Mouse (Mus musculus) forebrain, embryonic 12.5 days (tissue): ENCODE measurements around the gene Zfp866. TPM values are rescaled to one million over a fixed set of nuclear protein-coding genes. Genes with fewer than 3 reads are reported as not detected.

ENCODE experiments used
- ATAC-seq: fragments of 200-750 bp; cut with Nextera tagmentation; 2 replicates; pipeline ENCODE4 v1.8.0; 2017; ENCODE audit warnings: moderate TSS enrichment; ENCODE audit not compliant: low FRiP score
- H3K27ac ChIP-seq: fragments of 300-500 bp; sonication (generic); 2 replicates; pipeline ENCODE4 v1.5.1; 2016; ENCODE audit warnings: mild to moderate bottlenecking
- H3K27me3 ChIP-seq: fragments of 300-500 bp; sonication (generic); 2 replicates; pipeline ENCODE4 v1.6.1; 2016; ENCODE audit warnings: mild to moderate bottlenecking
- H3K36me3 ChIP-seq: fragments of 300-500 bp; sonication (generic); replicated peaks from 2 replicates; pipeline ENCODE4 v1.6.1; 2016; ENCODE audit warnings: mild to moderate bottlenecking
- H3K4me1 ChIP-seq: fragments of 300-500 bp; sonication (generic); 2 replicates; pipeline ENCODE4 v1.6.1; 2016
- H3K4me2 ChIP-seq: fragments of 300-500 bp; sonication (generic); 2 replicates; pipeline ENCODE4 v1.6.1; 2016; ENCODE audit warnings: mild to moderate bottlenecking, moderate library complexity
- H3K4me3 ChIP-seq: fragments of 300-500 bp; sonication (generic); replicated peaks from 2 replicates; pipeline ENCODE4 v1.5.1; 2016; ENCODE audit warnings: mild to moderate bottlenecking
- H3K9ac ChIP-seq: fragments of 300-500 bp; sonication (generic); 2 replicates; pipeline ENCODE4 v1.6.1; 2016; ENCODE audit warnings: mild to moderate bottlenecking
- H3K9me3 ChIP-seq: fragments of 300-500 bp; sonication (generic); 2 replicates; pipeline ENCODE4 v1.6.1; 2016
- WGBS: fragments of 180-500 bp; shearing (Covaris S2); methylation state at CpG from one replicate; pipeline ENCODE4 v1.1.7; 2016; 5-methylcytosine and 5-hydroxymethylcytosine counted together
- polyA plus RNA-seq: library from polyadenylated mRNA; unstranded; fragments of >200 nt; fragmentation: Nextera tagmentation; extraction: Ambion mirVana; gene quantifications from 2 replicates; pipeline ENCODE4 v1.2.1, GENCODE M21; 2016

The Zfp866 gene
- polyA plus RNA-seq, 1 experiment from 2014 or later, result 43.1 TPM

- peaks cover 15% of the 10 kb centered on the region for H3K4me1 ChIP-seq
- no peaks in the 10 kb centered on the region for H3K9me3 ChIP-seq
- H3K27me3 ChIP-seq, result no peaks in the 10 kb centered on the region
- H3K9ac ChIP-seq, result peak within 1 kb of the TSS; percentile 69
- H3K4me3 ChIP-seq, result peak within 1 kb of the TSS; percentile 54
- peaks cover 44% of the 10 kb centered on the region for H3K36me3 ChIP-seq
- WGBS, result 7% methylated on average over 28 of the region's 28 CpGs
- H3K4me2 ChIP-seq, result peak within 1 kb of the TSS; percentile 84
- H3K27ac ChIP-seq, result peak within 1 kb of the TSS; percentile 50
- peak; percentile 78 for ATAC-seq
Measured at GRCm38 (mm10) chr8:69808094-69808863, 17.3 kb upstream of the Zfp866 start, which contains the start of gene Gmip. TSS of gene Gmip (plus strand) at chr8:69808679.

- no peak for ATAC-seq
- H3K9me3 ChIP-seq, result no peaks in the 10 kb centered on the region
- no peak overlapping the region for H3K4me2 ChIP-seq
- no peak overlapping the region for H3K9ac ChIP-seq
- peaks cover 15% of the 10 kb centered on the region for H3K4me1 ChIP-seq
- H3K27me3 ChIP-seq, result no peaks in the 10 kb centered on the region
- WGBS, result 92% methylated on average over 5 of the region's 5 CpGs
- no peak overlapping the region for H3K4me3 ChIP-seq
- H3K27ac ChIP-seq, result no peak overlapping the region
- H3K36me3 ChIP-seq, result peaks cover 55% of the 10 kb centered on the region
Measured at GRCm38 (mm10) chr8:69807236-69807635, 16.3 kb upstream of the Zfp866 start.

GRCm38 (mm10) chr8:69805491-69805890, 14.5 kb upstream of the Zfp866 start:
- 92% methylated on average over 9 of the region's 9 CpGs for WGBS

GRCm38 (mm10) chr8:69805086-69805485, 14.1 kb upstream of the Zfp866 start:
- Histone ChIP-seq H3K27me3 (no peaks in the 10 kb centered on the region), H3K27ac (no peak overlapping the region), H3K9ac (no peak overlapping the region), H3K9me3 (no peaks in the 10 kb centered on the region), H3K36me3 (peaks cover 74% of the 10 kb centered on the region), H3K4me1 (peaks cover 15% of the 10 kb centered on the region), H3K4me2 (no peak overlapping the region), H3K4me3 (no peak overlapping the region)
- 96% methylated on average over 10 of the region's 10 CpGs for WGBS
- no peak for ATAC-seq

More at GRCm38 (mm10) chr8:69805491-69805890, 14.5 kb upstream of the Zfp866 start:
- Histone ChIP-seq H3K9ac (no peak overlapping the region), H3K27me3 (no peaks in the 10 kb centered on the region), H3K36me3 (peaks cover 70% of the 10 kb centered on the region), H3K27ac (no peak overlapping the region), H3K4me3 (no peak overlapping the region), H3K4me2 (no peak overlapping the region), H3K4me1 (peaks cover 15% of the 10 kb centered on the region), H3K9me3 (no peaks in the 10 kb centered on the region)
- ATAC-seq, result no peak

- no peak overlapping the region for H3K9ac ChIP-seq
- 93% methylated on average over 6 of the region's 6 CpGs for WGBS
- H3K4me3 ChIP-seq, result no peak overlapping the region
- H3K9me3 ChIP-seq, result no peaks in the 10 kb centered on the region
- H3K27me3 ChIP-seq, result no peaks in the 10 kb centered on the region
- H3K27ac ChIP-seq, result no peak overlapping the region
- peaks cover 13% of the 10 kb centered on the region for H3K4me1 ChIP-seq
- ATAC-seq, result no peak
- no peak overlapping the region for H3K4me2 ChIP-seq
- H3K36me3 ChIP-seq, result peaks cover 79% of the 10 kb centered on the region
Measured at GRCm38 (mm10) chr8:69804537-69804936, 13.6 kb upstream of the Zfp866 start.

GRCm38 (mm10) chr8:69803366-69803765, 12.4 kb upstream of the Zfp866 start:
- Histone ChIP-seq H3K4me1 (peaks cover 3% of the 10 kb centered on the region), H3K9me3 (no peaks in the 10 kb centered on the region), H3K9ac (no peak overlapping the region), H3K4me2 (no peak overlapping the region), H3K4me3 (no peak overlapping the region), H3K27ac (no peak overlapping the region), H3K27me3 (no peaks in the 10 kb centered on the region), H3K36me3 (peaks cover 91% of the 10 kb centered on the region)
- no peak for ATAC-seq
- 94% methylated on average over 7 of the region's 7 CpGs for WGBS

GRCm38 (mm10) chr8:69802216-69802615, 11.2 kb upstream of the Zfp866 start:
- Histone ChIP-seq H3K27me3 (no peaks in the 10 kb centered on the region), H3K36me3 (peaks cover 96% of the 10 kb centered on the region), H3K4me2 (no peak overlapping the region), H3K4me1 (no peaks in the 10 kb centered on the region), H3K9me3 (no peaks in the 10 kb centered on the region), H3K9ac (no peak overlapping the region), H3K27ac (no peak overlapping the region), H3K4me3 (no peak overlapping the region)
- ATAC-seq, result no peak

- Histone ChIP-seq H3K4me1 (no peaks in the 10 kb centered on the region), H3K4me2 (no peak overlapping the region), H3K27me3 (no peaks in the 10 kb centered on the region), H3K9me3 (no peaks in the 10 kb centered on the region), H3K27ac (no peak overlapping the region), H3K4me3 (no peak overlapping the region), H3K9ac (no peak overlapping the region), H3K36me3 (peaks cover 96% of the 10 kb centered on the region)
- WGBS, result 97% methylated on average over 4 of the region's 4 CpGs
- ATAC-seq, result no peak
Measured at GRCm38 (mm10) chr8:69801796-69802195, 10.8 kb upstream of the Zfp866 start.

- no peaks in the 10 kb centered on the region for H3K4me1 ChIP-seq
- H3K9ac ChIP-seq, result no peak overlapping the region
- no peak overlapping the region for H3K27ac ChIP-seq
- no peaks in the 10 kb centered on the region for H3K27me3 ChIP-seq
- 86% methylated on average over 5 of the region's 5 CpGs for WGBS
- no peak overlapping the region for H3K4me2 ChIP-seq
- no peaks in the 10 kb centered on the region for H3K9me3 ChIP-seq
- no peak for ATAC-seq
- peaks cover 96% of the 10 kb centered on the region for H3K36me3 ChIP-seq
- no peak overlapping the region for H3K4me3 ChIP-seq
Measured at GRCm38 (mm10) chr8:69799946-69800345, 9.0 kb upstream of the Zfp866 start.

GRCm38 (mm10) chr8:69799261-69799660, 8.3 kb upstream of the Zfp866 start:
- Histone ChIP-seq H3K4me2 (no peak overlapping the region), H3K27ac (no peak overlapping the region), H3K9me3 (no peaks in the 10 kb centered on the region), H3K4me3 (no peak overlapping the region), H3K36me3 (peaks cover 98% of the 10 kb centered on the region), H3K4me1 (no peaks in the 10 kb centered on the region), H3K27me3 (no peaks in the 10 kb centered on the region), H3K9ac (no peak overlapping the region)
- no peak for ATAC-seq
- WGBS, result 92% methylated on average over 8 of the region's 8 CpGs

- no peak overlapping the region for H3K4me3 ChIP-seq
- ATAC-seq, result no peak
- WGBS, result 95% methylated on average over 10 of the region's 10 CpGs
- peaks cover 8% of the 10 kb centered on the region for H3K4me1 ChIP-seq
- H3K9ac ChIP-seq, result no peak overlapping the region
- no peak overlapping the region for H3K27ac ChIP-seq
- H3K36me3 ChIP-seq, result peaks cover 92% of the 10 kb centered on the region
- H3K9me3 ChIP-seq, result no peaks in the 10 kb centered on the region
- H3K27me3 ChIP-seq, result no peaks in the 10 kb centered on the region
- H3K4me2 ChIP-seq, result no peak overlapping the region
Measured at GRCm38 (mm10) chr8:69797661-69798060, 6.7 kb upstream of the Zfp866 start.

- no peak for ATAC-seq
- WGBS, result 95% methylated on average over 16 of the region's 16 CpGs
- Histone ChIP-seq H3K36me3 (peaks cover 84% of the 10 kb centered on the region), H3K4me2 (no peak overlapping the region), H3K4me3 (no peak overlapping the region), H3K9ac (no peak overlapping the region), H3K9me3 (no peaks in the 10 kb centered on the region), H3K27me3 (no peaks in the 10 kb centered on the region), H3K4me1 (peaks cover 16% of the 10 kb centered on the region), H3K27ac (no peak overlapping the region)
Measured at GRCm38 (mm10) chr8:69796721-69797345, 5.9 kb upstream of the Zfp866 start.

GRCm38 (mm10) chr8:69794901-69795300, 3.9 kb upstream of the Zfp866 start:
- ATAC-seq, result no peak
- WGBS, result 96% methylated on average over 6 of the region's 6 CpGs
- peaks cover 17% of the 10 kb centered on the region for H3K4me1 ChIP-seq
- no peak overlapping the region for H3K27ac ChIP-seq
- no peak overlapping the region for H3K4me2 ChIP-seq
- H3K9ac ChIP-seq, result no peak overlapping the region
- no peak overlapping the region for H3K4me3 ChIP-seq
- no peaks in the 10 kb centered on the region for H3K9me3 ChIP-seq
- no peaks in the 10 kb centered on the region for H3K27me3 ChIP-seq
- H3K36me3 ChIP-seq, result peaks cover 67% of the 10 kb centered on the region
